Mouse (Mus musculus) heart, adult 2 months (tissue): ENCODE measurements at regions not wholly inside any gene's neighbourhood (a gene's known extent, or its start where the extent isn't known, plus 50 kb on each side); places are given as distances from the start of the nearest gene placed in this dataset.

Experiments used
- CTCF ChIP-seq: fragments of 200-600 bp; IDR thresholded peaks from 2 replicates; pipeline ENCODE4 v1.8.1; 2022; ENCODE audit warnings: antibody characterized with exemption, mild to moderate bottlenecking, moderate library complexity
- EP300 ChIP-seq: fragments of 200-500 bp; IDR thresholded peaks from 2 replicates; pipeline ENCODE4 v1.6.1; 2011; ENCODE audit warnings: low read depth, low read length, control low read depth; ENCODE audit not compliant: insufficient read depth
- POLR2A ChIP-seq: fragments of 200-500 bp; IDR thresholded peaks from 2 replicates; pipeline ENCODE4 v1.6.1; 2011; ENCODE audit warnings: mild to moderate bottlenecking, low read depth, low read length, control low read depth; ENCODE audit not compliant: insufficient read depth

DNA sequence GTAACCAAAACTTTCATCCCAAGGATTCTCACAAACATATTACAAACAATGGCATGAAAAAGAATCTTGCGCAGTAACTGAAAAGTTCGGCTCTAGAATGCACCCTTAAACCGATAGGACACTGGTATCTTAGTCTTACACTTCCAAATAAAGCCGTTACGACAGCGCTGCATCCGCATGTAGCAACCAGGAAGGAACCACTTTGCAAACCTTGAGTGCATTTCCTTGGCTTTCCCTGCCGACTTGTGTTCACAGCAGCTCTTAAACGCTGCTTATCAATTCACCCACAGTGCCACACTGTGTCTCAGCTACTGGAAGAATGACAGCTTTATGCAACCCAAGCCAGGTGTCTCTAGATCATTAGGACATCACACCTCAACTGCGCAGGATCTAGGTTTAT, 202.3 kb upstream of the Arid1b start:
- TF ChIP-seq CTCF (no peak), POLR2A (no peak), EP300 (no peak)
